Mouse (Mus musculus) heart, embryonic 13.5 days (tissue): ENCODE measurements around the gene Trim44. TPM values are rescaled to one million over a fixed set of nuclear protein-coding genes. Genes with fewer than 3 reads are reported as not detected.

Source experiments
- ATAC-seq: fragments of 200-750 bp; cut with Nextera tagmentation; 2 replicates; pipeline ENCODE4 v1.8.0; 2017; ENCODE audit warnings: moderate TSS enrichment; ENCODE audit not compliant: insufficient number of reproducible peaks, low FRiP score, low TSS enrichment; ENCODE audit errors: extremely low read depth
- H3K27ac ChIP-seq: fragments of 300-500 bp; sonication (generic); replicated peaks from 2 replicates; pipeline ENCODE4 v1.5.1; 2015; ENCODE audit warnings: moderate library complexity, mild to moderate bottlenecking, inconsistent platforms
- H3K27me3 ChIP-seq: fragments of 300-500 bp; sonication (generic); replicated peaks from 2 replicates; pipeline ENCODE4 v1.6.1; 2015; ENCODE audit warnings: mild to moderate bottlenecking, inconsistent platforms
- H3K36me3 ChIP-seq: fragments of 300-500 bp; sonication (generic); 2 replicates; pipeline ENCODE4 v1.6.1; 2015; ENCODE audit warnings: mild to moderate bottlenecking, inconsistent platforms
- H3K4me1 ChIP-seq: fragments of 300-500 bp; sonication (generic); 2 replicates; pipeline ENCODE4 v1.6.1; 2015; ENCODE audit warnings: inconsistent platforms
- H3K4me2 ChIP-seq: fragments of 300-500 bp; sonication (generic); 2 replicates; pipeline ENCODE4 v1.6.1; 2015; ENCODE audit warnings: inconsistent platforms, mild to moderate bottlenecking, moderate library complexity
- H3K4me3 ChIP-seq: fragments of 300-500 bp; sonication (generic); 2 replicates; pipeline ENCODE4 v1.5.1; 2015; ENCODE audit warnings: moderate library complexity, mild to moderate bottlenecking, inconsistent platforms
- H3K9ac ChIP-seq: fragments of 300-500 bp; sonication (generic); 2 replicates; pipeline ENCODE4 v1.6.1; 2015; ENCODE audit warnings: inconsistent platforms, mild to moderate bottlenecking, moderate library complexity
- H3K9me3 ChIP-seq: fragments of 300-500 bp; sonication (generic); 2 replicates; pipeline ENCODE4 v1.6.1; 2016; ENCODE audit warnings: inconsistent platforms
- WGBS: fragments of 180-500 bp; shearing (Covaris S2); methylation state at CpG from one replicate; pipeline ENCODE4 v1.1.7; 2015; ENCODE audit warnings: mixed read lengths; 5-methylcytosine and 5-hydroxymethylcytosine counted together
- polyA plus RNA-seq: library from polyadenylated mRNA; unstranded; fragments of >200 nt; fragmentation: Nextera tagmentation; extraction: Ambion mirVana; gene quantifications from 2 replicates; pipeline ENCODE4 v1.2.1, GENCODE M21; 2015

Trim44 gene
- polyA plus RNA-seq, 1 experiment from 2014 or later, result 17.7 TPM

- Histone ChIP-seq H3K4me2 (no peak overlapping the region), H3K4me3 (no peak overlapping the region), H3K27ac (no peak overlapping the region), H3K27me3 (no peaks in the 10 kb centered on the region), H3K36me3 (peaks cover 13% of the 10 kb centered on the region; the same call in 1 of the 2 replicates), H3K9ac (no peak overlapping the region), H3K4me1 (peaks cover 41% of the 10 kb centered on the region), H3K9me3 (no peaks in the 10 kb centered on the region)
- 60% methylated on average over 3 of the region's 3 CpGs for WGBS
- no peak for ATAC-seq
These were observed 25.1 kb downstream of the Trim44 start for GRCm38 (mm10) chr2:102382519-102382918.

GRCm38 (mm10) chr2:102380581-102380980 lies 27.0 kb downstream of the Trim44 start:
- peaks cover 43% of the 10 kb centered on the region for H3K4me1 ChIP-seq
- H3K27me3 ChIP-seq, result no peaks in the 10 kb centered on the region
- H3K9ac ChIP-seq, result no peak overlapping the region
- H3K27ac ChIP-seq, result no peak overlapping the region
- no peak overlapping the region for H3K4me3 ChIP-seq
- peaks cover 28% of the 10 kb centered on the region; the same call in 1 of the 2 replicates for H3K36me3 ChIP-seq
- no peak overlapping the region for H3K4me2 ChIP-seq
- no peaks in the 10 kb centered on the region for H3K9me3 ChIP-seq
- no peak for ATAC-seq
- 92% methylated on average over 2 of the region's 2 CpGs for WGBS

GRCm38 (mm10) chr2:102378928-102379327 lies 28.7 kb downstream of the Trim44 start:
- Histone ChIP-seq H3K9me3 (no peaks in the 10 kb centered on the region), H3K27ac (peak overlapping the region; percentile 72), H3K36me3 (peaks cover 28% of the 10 kb centered on the region; the same call in 1 of the 2 replicates), H3K27me3 (no peaks in the 10 kb centered on the region), H3K4me2 (no peak overlapping the region), H3K4me1 (peaks cover 36% of the 10 kb centered on the region), H3K9ac (no peak overlapping the region), H3K4me3 (no peak overlapping the region)
- no peak for ATAC-seq
- WGBS, result 16% methylated on average over 1 of the region's 1 CpGs

GRCm38 (mm10) chr2:102378381-102378780 lies 29.2 kb downstream of the Trim44 start:
- H3K27me3 ChIP-seq, result no peaks in the 10 kb centered on the region
- no peak for ATAC-seq
- H3K36me3 ChIP-seq, result peaks cover 28% of the 10 kb centered on the region; the same call in 1 of the 2 replicates

GRCm38 (mm10) chr2:102377370-102377769 lies 30.3 kb downstream of the Trim44 start:
- WGBS, result 74% methylated on average over 2 of the region's 2 CpGs
- Histone ChIP-seq H3K9me3 (no peaks in the 10 kb centered on the region), H3K4me1 (peaks cover 35% of the 10 kb centered on the region), H3K4me3 (no peak overlapping the region), H3K9ac (no peak overlapping the region), H3K27me3 (no peaks in the 10 kb centered on the region), H3K27ac (no peak overlapping the region), H3K36me3 (peaks cover 28% of the 10 kb centered on the region; the same call in 1 of the 2 replicates), H3K4me2 (no peak overlapping the region)
- no peak for ATAC-seq

More at GRCm38 (mm10) chr2:102378381-102378780, 29.2 kb downstream of the Trim44 start:
- Histone ChIP-seq H3K9me3 (no peaks in the 10 kb centered on the region), H3K9ac (no peak overlapping the region), H3K4me2 (no peak overlapping the region), H3K4me1 (peaks cover 36% of the 10 kb centered on the region), H3K4me3 (no peak overlapping the region), H3K27ac (no peak overlapping the region)
- 92% methylated on average over 1 of the region's 1 CpGs for WGBS

- Histone ChIP-seq H3K4me3 (no peak overlapping the region), H3K27me3 (no peaks in the 10 kb centered on the region), H3K4me1 (peaks cover 19% of the 10 kb centered on the region), H3K36me3 (peaks cover 17% of the 10 kb centered on the region; the same call in 1 of the 2 replicates), H3K9me3 (no peaks in the 10 kb centered on the region), H3K27ac (no peak overlapping the region), H3K4me2 (no peak overlapping the region), H3K9ac (no peak overlapping the region)
- 33% methylated on average over 3 of the region's 3 CpGs for WGBS
- ATAC-seq, result no peak
These were observed 34.1 kb downstream of the Trim44 start for GRCm38 (mm10) chr2:102373406-102374105.

GRCm38 (mm10) chr2:102372690-102373089 lies 34.9 kb downstream of the Trim44 start:
- H3K4me3 ChIP-seq, result no peak overlapping the region
- H3K9ac ChIP-seq, result no peak overlapping the region
- peaks cover 26% of the 10 kb centered on the region for H3K4me1 ChIP-seq
- ATAC-seq, result no peak
- H3K4me2 ChIP-seq, result no peak overlapping the region
- no peak overlapping the region for H3K27ac ChIP-seq
- peaks cover 16% of the 10 kb centered on the region; the same call in 1 of the 2 replicates for H3K36me3 ChIP-seq
- H3K9me3 ChIP-seq, result no peaks in the 10 kb centered on the region
- no peaks in the 10 kb centered on the region for H3K27me3 ChIP-seq

GRCm38 (mm10) chr2:102371332-102371731 lies 36.3 kb downstream of the Trim44 start:
- H3K36me3 ChIP-seq, result 0 out of 2 replicates have a peak, but pooled peaks cover 4% of the 10 kb centered on the region
- H3K4me2 ChIP-seq, result no peak overlapping the region
- no peak overlapping the region for H3K4me3 ChIP-seq
- ATAC-seq, result no peak
- H3K9me3 ChIP-seq, result no peaks in the 10 kb centered on the region
- no peak overlapping the region for H3K9ac ChIP-seq
- H3K4me1 ChIP-seq, result peaks cover 35% of the 10 kb centered on the region
- no peaks in the 10 kb centered on the region for H3K27me3 ChIP-seq
- no peak overlapping the region for H3K27ac ChIP-seq

- no peak for ATAC-seq
- no peaks in the 10 kb centered on the region for H3K9me3 ChIP-seq
- WGBS, result 46% methylated on average over 7 of the region's 7 CpGs
- peaks cover 55% of the 10 kb centered on the region for H3K4me1 ChIP-seq
- H3K36me3 ChIP-seq, result no peaks in the 10 kb centered on the region
- no peaks in the 10 kb centered on the region for H3K27me3 ChIP-seq
- H3K4me3 ChIP-seq, result no peak overlapping the region
- H3K9ac ChIP-seq, result no peak overlapping the region
- no peak overlapping the region for H3K4me2 ChIP-seq
- H3K27ac ChIP-seq, result no peak overlapping the region
These were observed 41.6 kb downstream of the Trim44 start for GRCm38 (mm10) chr2:102365983-102366545.

- no peak for ATAC-seq
- H3K27me3 ChIP-seq, result no peaks in the 10 kb centered on the region
- H3K4me3 ChIP-seq, result no peak overlapping the region
- H3K27ac ChIP-seq, result no peak overlapping the region
- 48% methylated on average over 4 of the region's 4 CpGs for whole genome bisulfite sequencing
- H3K9ac ChIP-seq, result no peak overlapping the region
- H3K36me3 ChIP-seq, result no peaks in the 10 kb centered on the region
- peaks cover 55% of the 10 kb centered on the region for H3K4me1 ChIP-seq
- no peak overlapping the region for H3K4me2 ChIP-seq
- H3K9me3 ChIP-seq, result no peaks in the 10 kb centered on the region
These were observed 42.9 kb downstream of the Trim44 start for GRCm38 (mm10) chr2:102364565-102365200.

GRCm38 (mm10) chr2:102362896-102363530 lies 44.6 kb downstream of the Trim44 start:
- peaks cover 51% of the 10 kb centered on the region for H3K4me1 ChIP-seq
- H3K9ac ChIP-seq, result no peak overlapping the region
- no peaks in the 10 kb centered on the region for H3K36me3 ChIP-seq
- no peaks in the 10 kb centered on the region for H3K27me3 ChIP-seq
- no peak overlapping the region for H3K4me3 ChIP-seq
- no peak overlapping the region for H3K27ac ChIP-seq
- WGBS, result 88% methylated on average over 1 of the region's 1 CpGs
- no peaks in the 10 kb centered on the region for H3K9me3 ChIP-seq
- no peak for ATAC-seq
- H3K4me2 ChIP-seq, result no peak overlapping the region
